Mouse (Mus musculus) lung, embryonic 14.5 days (tissue): ENCODE measurements around the gene Serpini1. TPM values are rescaled to one million over a fixed set of nuclear protein-coding genes. Genes with fewer than 3 reads are reported as not detected.

Experiments used
- ATAC-seq: fragments of 200-750 bp; cut with Nextera tagmentation; 2 replicates; pipeline ENCODE4 v1.8.0; 2017; ENCODE audit warnings: mild to moderate bottlenecking, moderate TSS enrichment, moderate library complexity; ENCODE audit not compliant: insufficient read depth
- DNase-seq: peaks from one replicate; pipeline ENCODE4 v3.0.0-alpha.2; 2015
- H3K27ac ChIP-seq: fragments of 300-500 bp; sonication (generic); 2 replicates; pipeline ENCODE4 v1.5.1; 2014; ENCODE audit warnings: low read depth, mild to moderate bottlenecking, moderate library complexity
- H3K27me3 ChIP-seq: fragments of 300-500 bp; sonication (generic); 2 replicates; pipeline ENCODE4 v1.6.1; 2014; ENCODE audit warnings: low read length, control low read depth; ENCODE audit not compliant: insufficient read depth
- H3K36me3 ChIP-seq: fragments of 300-500 bp; sonication (generic); 2 replicates; pipeline ENCODE4 v1.6.1; 2014; ENCODE audit warnings: control low read depth; ENCODE audit not compliant: insufficient read depth
- H3K4me1 ChIP-seq: fragments of 300-500 bp; sonication (generic); 2 replicates; pipeline ENCODE4 v1.6.1; 2014; ENCODE audit warnings: antibody characterized with exemption, control low read depth; ENCODE audit not compliant: insufficient read depth
- H3K4me2 ChIP-seq: fragments of 300-500 bp; sonication (generic); 2 replicates; pipeline ENCODE4 v1.6.1; 2014; ENCODE audit warnings: mild to moderate bottlenecking
- H3K4me3 ChIP-seq: fragments of 300-500 bp; sonication (generic); 2 replicates; pipeline ENCODE4 v1.5.1; 2014; ENCODE audit warnings: low read depth, low read length
- H3K9ac ChIP-seq: fragments of 300-500 bp; sonication (generic); 2 replicates; pipeline ENCODE4 v1.6.1; 2014
- H3K9me3 ChIP-seq: fragments of 300-500 bp; sonication (generic); 2 replicates; pipeline ENCODE4 v1.6.1; 2016; ENCODE audit warnings: low read depth, low read length, control low read depth
- CTCF ChIP-seq: IDR thresholded peaks from 2 replicates; pipeline ENCODE4 v1.5.1; 2016; ENCODE audit warnings: antibody characterized with exemption, low read depth
- WGBS: fragments of 180-500 bp; shearing (Covaris S2); extraction: QIAGEN DNeasy Blood & Tissue Kit; methylation state at CpG from one replicate; pipeline ENCODE4 v1.1.7; 2014; 5-methylcytosine and 5-hydroxymethylcytosine counted together
- polyA plus RNA-seq: library from polyadenylated mRNA; unstranded; fragments of >200 nt; fragmentation: Nextera tagmentation; extraction: Ambion mirVana; gene quantifications from 2 replicates; pipeline ENCODE4 v1.2.1, GENCODE M21; 2014

Serpini1 gene
- polyA plus RNA-seq, 1 experiment from 2014 or later = 1.6 TPM

DNA sequence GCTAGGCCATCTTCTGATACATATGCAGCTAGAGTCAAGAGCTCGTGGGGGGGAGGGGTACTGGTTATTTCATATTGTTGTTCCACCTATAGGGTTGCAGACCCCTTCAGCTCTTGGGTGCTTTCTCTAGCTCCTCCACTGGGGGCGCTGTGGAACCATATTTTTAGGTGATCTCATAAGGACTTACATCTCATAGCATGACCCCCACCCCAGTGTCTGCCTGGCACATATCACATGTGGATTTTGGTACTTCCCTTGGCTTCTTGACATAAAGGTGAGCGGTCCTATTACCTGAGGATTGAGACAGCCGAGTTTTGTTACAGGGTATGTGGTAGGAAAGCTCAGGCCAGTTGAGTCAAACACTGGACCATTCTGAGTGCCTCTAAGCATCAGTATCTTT is 22.0 kb downstream of the Serpini1 start:
- 45% methylated on average over 4 of the region's 4 CpGs for WGBS
- no peaks in the 10 kb centered on the region for H3K27me3 ChIP-seq
- ATAC-seq (no peak), DNase-seq (peak; percentile 40)
- no peak overlapping the region for H3K4me3 ChIP-seq
- no peak overlapping the region for H3K27ac ChIP-seq
- TF ChIP-seq CTCF = peak; percentile 33; the same call in 1 of the 2 replicates
- no peak overlapping the region for H3K4me2 ChIP-seq
- no peak overlapping the region for H3K9ac ChIP-seq
- no peaks in the 10 kb centered on the region for H3K4me1 ChIP-seq
- no peaks in the 10 kb centered on the region for H3K36me3 ChIP-seq
- H3K9me3 ChIP-seq = no peaks in the 10 kb centered on the region

DNA sequence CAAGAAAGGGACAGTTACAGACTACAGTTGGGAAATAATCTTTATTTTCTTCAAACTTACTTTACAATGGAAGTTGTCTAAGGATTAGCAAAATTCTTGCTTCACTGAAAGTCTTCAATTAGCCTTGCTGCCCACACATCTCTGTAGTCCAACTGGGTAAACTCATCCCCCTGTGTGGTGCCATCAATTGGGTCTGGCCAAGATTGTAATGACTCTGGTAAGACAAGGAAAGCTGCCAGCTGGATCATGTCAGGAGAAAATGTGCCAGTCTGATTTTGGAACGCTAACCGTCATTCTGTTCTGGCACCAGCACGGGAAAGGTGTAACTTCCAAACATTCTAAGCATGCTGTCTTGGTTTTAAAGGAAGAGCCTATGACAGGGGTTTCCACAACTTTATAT is 25.9 kb downstream of the Serpini1 start:
- no peak overlapping the region for H3K27ac ChIP-seq
- 74% methylated on average over 3 of the region's 3 CpGs for WGBS
- TF ChIP-seq CTCF = no peak

GRCm38 (mm10) chr3:75584898-75585297 is 27.6 kb downstream of the Serpini1 start:
- no peak for TF ChIP-seq CTCF
- ATAC-seq = no peak
- DNase-seq = no peak
- Histone ChIP-seq H3K27me3 (no peaks in the 10 kb centered on the region), H3K4me1 (no peaks in the 10 kb centered on the region), H3K4me2 (no peak overlapping the region), H3K36me3 (no peaks in the 10 kb centered on the region), H3K9me3 (no peaks in the 10 kb centered on the region), H3K4me3 (no peak overlapping the region), H3K27ac (no peak overlapping the region), H3K9ac (no peak overlapping the region)
- WGBS = 81% methylated on average over 4 of the region's 4 CpGs

More for the DNA sequence above, 25.9 kb downstream of the Serpini1 start:
- Histone ChIP-seq H3K4me2 (no peak overlapping the region), H3K4me3 (no peak overlapping the region), H3K9me3 (no peaks in the 10 kb centered on the region), H3K9ac (no peak overlapping the region), H3K27me3 (no peaks in the 10 kb centered on the region), H3K4me1 (no peaks in the 10 kb centered on the region), H3K36me3 (no peaks in the 10 kb centered on the region)
- ATAC-seq (no peak), DNase-seq (no peak)

DNA sequence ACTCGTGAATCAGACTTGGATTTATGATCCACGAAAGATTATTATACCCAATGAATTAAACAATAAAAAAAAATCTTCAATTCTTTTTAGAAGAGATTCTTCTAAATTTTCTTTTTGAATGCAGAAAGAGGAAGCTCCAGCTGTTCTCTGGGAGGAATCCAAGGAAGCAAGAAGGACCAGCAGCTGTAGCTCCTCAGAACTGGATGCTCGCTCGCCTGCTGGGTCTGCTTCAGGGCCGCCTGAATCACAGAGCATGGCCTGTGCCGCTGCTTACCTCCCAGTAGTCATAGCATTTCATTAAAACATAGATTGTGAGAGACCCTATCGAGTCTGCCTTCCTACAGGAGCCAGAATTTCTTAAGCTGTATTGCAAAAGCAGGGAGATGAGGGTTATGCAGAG is 53.7 kb downstream of the Serpini1 start:
- no peak for TF ChIP-seq CTCF
- no peaks in the 10 kb centered on the region for H3K9me3 ChIP-seq
- H3K27me3 ChIP-seq = no peaks in the 10 kb centered on the region
- H3K4me1 ChIP-seq = no peaks in the 10 kb centered on the region
- no peak overlapping the region for H3K27ac ChIP-seq
- DNase-seq (peak; percentile 18), ATAC-seq (no peak)
- no peaks in the 10 kb centered on the region for H3K36me3 ChIP-seq
- no peak overlapping the region for H3K4me3 ChIP-seq
- no peak overlapping the region for H3K9ac ChIP-seq
- WGBS = 56% methylated on average over 7 of the region's 7 CpGs
- H3K4me2 ChIP-seq = no peak overlapping the region

DNA sequence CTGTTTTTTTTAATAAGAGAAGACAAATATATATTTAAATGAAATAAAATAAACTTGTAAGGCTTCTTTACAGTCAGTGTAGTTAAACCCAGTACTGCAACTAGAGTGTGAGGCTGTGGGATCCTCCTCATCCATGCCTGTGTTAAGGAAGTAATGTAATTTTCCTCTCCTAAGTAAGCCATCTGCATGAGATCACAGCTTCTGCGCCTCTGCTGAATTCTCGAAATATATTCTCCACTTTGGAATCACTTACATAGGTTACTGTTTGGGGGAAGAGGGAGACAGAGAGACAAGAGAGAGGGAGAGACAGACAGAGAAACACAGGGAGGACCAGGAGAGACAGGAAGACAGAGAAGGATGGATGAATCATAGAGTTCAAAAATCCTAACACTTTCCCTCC is 67.3 kb downstream of the Serpini1 start:
- Histone ChIP-seq H3K9me3 (no peaks in the 10 kb centered on the region), H3K27ac (no peak overlapping the region), H3K4me2 (no peak overlapping the region), H3K4me3 (no peak overlapping the region), H3K27me3 (no peaks in the 10 kb centered on the region), H3K9ac (no peak overlapping the region), H3K36me3 (no peaks in the 10 kb centered on the region), H3K4me1 (no peaks in the 10 kb centered on the region)
- ATAC-seq = no peak
- no peak for DNase-seq
- WGBS = 77% methylated on average over 2 of the region's 2 CpGs
- no peak for TF ChIP-seq CTCF

DNA sequence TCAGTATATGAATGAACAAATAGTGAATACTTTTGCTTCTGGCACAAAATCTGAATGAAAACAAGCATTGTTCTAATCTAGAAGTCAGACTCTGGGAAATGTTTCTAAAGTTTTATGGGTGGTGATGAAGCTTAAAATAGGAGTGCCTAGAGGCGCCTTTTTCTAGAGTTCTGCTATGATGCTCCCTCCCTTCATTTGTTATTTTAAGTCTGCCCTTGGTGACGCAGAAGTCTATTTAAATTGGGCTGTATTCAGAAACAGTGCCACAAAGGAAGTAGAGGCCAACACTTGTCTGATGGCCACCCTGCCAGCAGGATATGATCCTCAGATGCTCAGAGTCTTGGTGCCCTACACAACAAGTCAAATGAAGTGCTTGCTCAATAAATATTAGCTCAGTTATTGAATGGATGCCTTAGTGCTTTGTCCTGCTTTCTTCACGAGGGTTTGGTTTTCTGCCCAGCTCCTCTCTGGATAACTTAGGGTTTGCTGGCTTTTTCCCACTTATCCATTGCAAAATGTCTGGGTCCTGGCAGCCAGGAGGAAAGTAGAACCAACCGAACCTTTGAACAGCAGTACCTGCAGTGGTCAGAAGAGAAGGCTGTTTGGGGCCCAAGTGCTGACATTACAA is 73.8 kb downstream of the Serpini1 start:
- Histone ChIP-seq H3K4me1 (no peaks in the 10 kb centered on the region), H3K27me3 (no peaks in the 10 kb centered on the region), H3K9ac (no peak overlapping the region), H3K27ac (no peak overlapping the region), H3K36me3 (no peaks in the 10 kb centered on the region), H3K9me3 (no peaks in the 10 kb centered on the region), H3K4me2 (no peak overlapping the region), H3K4me3 (no peak overlapping the region)
- ATAC-seq (peak; percentile 68; the same call in 1 of the 2 replicates), DNase-seq (peak; percentile 6)
- 61% methylated on average over 4 of the region's 4 CpGs for WGBS
- no peak for TF ChIP-seq CTCF

DNA sequence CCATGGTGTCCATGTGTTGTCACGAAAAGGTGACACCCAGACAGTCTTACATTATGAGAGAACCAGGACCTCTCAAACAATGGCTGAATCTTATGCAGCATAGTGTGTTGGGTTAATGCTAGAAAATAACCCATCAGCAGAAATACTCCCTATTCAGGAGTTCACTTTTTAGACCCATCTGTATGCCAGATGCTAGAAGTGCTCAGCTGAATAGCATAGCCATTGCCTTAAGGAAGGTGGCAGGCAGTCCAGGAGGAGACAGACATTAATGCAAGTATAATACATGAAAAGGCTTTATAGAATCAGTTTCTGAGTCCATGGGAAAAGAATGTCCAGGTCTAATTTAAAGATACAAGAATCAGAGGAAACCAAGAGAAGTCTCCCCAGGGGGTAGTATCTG is 75.9 kb downstream of the Serpini1 start:
- H3K9ac ChIP-seq = no peak overlapping the region
- H3K4me1 ChIP-seq = no peaks in the 10 kb centered on the region
- no peaks in the 10 kb centered on the region for H3K36me3 ChIP-seq
- TF ChIP-seq CTCF = no peak
- H3K4me2 ChIP-seq = no peak overlapping the region
- H3K27me3 ChIP-seq = no peaks in the 10 kb centered on the region
- WGBS = 68% methylated on average over 1 of the region's 1 CpGs
- H3K9me3 ChIP-seq = no peaks in the 10 kb centered on the region
- H3K27ac ChIP-seq = no peak overlapping the region
- DNase-seq (no peak), ATAC-seq (no peak)
- no peak overlapping the region for H3K4me3 ChIP-seq

GRCm38 (mm10) chr3:75633635-75634034 is 76.3 kb downstream of the Serpini1 start:
- no peaks in the 10 kb centered on the region for H3K9me3 ChIP-seq
- 58% methylated on average over 4 of the region's 4 CpGs for WGBS
- no peak overlapping the region for H3K9ac ChIP-seq
- ATAC-seq = no peak
- DNase-seq = no peak
- no peak overlapping the region for H3K4me2 ChIP-seq
- H3K36me3 ChIP-seq = no peaks in the 10 kb centered on the region
- H3K4me1 ChIP-seq = no peaks in the 10 kb centered on the region
- no peak overlapping the region for H3K27ac ChIP-seq
- no peak for TF ChIP-seq CTCF
- H3K27me3 ChIP-seq = no peaks in the 10 kb centered on the region
- H3K4me3 ChIP-seq = no peak overlapping the region
